Mouse (Mus musculus) olfactory bulb, adult 2 months (tissue): ENCODE data around the gene Samd9l. TPM values are rescaled to one million over a fixed set of nuclear protein-coding genes. Genes with fewer than 3 reads are reported as not detected.
"Not testable (repeated sequence)": the region's sequence is repeated elsewhere in the genome, so short reads cannot be mapped to it uniquely, and the experiment has no call there.

Experiments
- H3K27ac ChIP-seq: fragments of 200-500 bp; 2 replicates; pipeline ENCODE4 v1.5.1; 2012; ENCODE audit warnings: low read depth, low read length; ENCODE audit not compliant: insufficient read depth
- H3K4me1 ChIP-seq: fragments of 200-500 bp; 2 replicates; pipeline ENCODE4 v1.6.1; 2012; ENCODE audit warnings: low read length; ENCODE audit not compliant: control insufficient read depth, insufficient read depth
- H3K4me3 ChIP-seq: fragments of 200-500 bp; 2 replicates; pipeline ENCODE4 v1.5.1; 2012; ENCODE audit warnings: mild to moderate bottlenecking, low read depth, low read length, moderate library complexity; ENCODE audit not compliant: insufficient read depth
- CTCF ChIP-seq: fragments of 200-500 bp; IDR thresholded peaks from 2 replicates; pipeline ENCODE4 v1.5.1; 2012; ENCODE audit warnings: low read depth, mild to moderate bottlenecking, low read length, moderate library complexity; ENCODE audit not compliant: insufficient read depth
- POLR2A ChIP-seq: fragments of 200-500 bp; IDR thresholded peaks from 2 replicates; pipeline ENCODE4 v1.6.1; 2012; ENCODE audit warnings: mild to moderate bottlenecking, low read depth, low read length, moderate library complexity; ENCODE audit not compliant: insufficient read depth
- WGBS: fragments of 180-500 bp; shearing (Covaris S2); methylation state at CpG from one replicate; pipeline ENCODE4 v1.1.7; 2018; 5-methylcytosine and 5-hydroxymethylcytosine counted together
- polyA plus RNA-seq: library from polyadenylated mRNA; stranded (reverse); fragments of >200 nt; gene quantifications from 2 replicates; pipeline ENCODE4 v1.2.4, GENCODE M21; 2012; ENCODE audit warnings: low replicate concordance; ENCODE audit not compliant: missing spikeins, insufficient read depth, insufficient read length

Samd9l gene
- polyA plus RNA-seq, 1 experiment = not detected

- Histone ChIP-seq H3K4me3 (no peak overlapping the region), H3K27ac (no peak overlapping the region), H3K4me1 (no peaks in the 10 kb centered on the region)
- WGBS = 37% methylated on average over 5 of the region's 5 CpGs
- TF ChIP-seq CTCF (no peak), POLR2A (no peak)
These were observed 57.9 kb downstream of the Samd9l start for GRCm38 (mm10) chr6:3341479-3341878.

- H3K4me3 ChIP-seq = peak overlapping the region; percentile 18; the same call in 1 of the 2 replicates
- WGBS = 10% methylated on average over 10 of the region's 10 CpGs
- not testable (repeated sequence) for H3K4me1 ChIP-seq, H3K27ac ChIP-seq
These were observed 58.4 kb downstream of the Samd9l start for GRCm38 (mm10) chr6:3340928-3341327.

- not testable (repeated sequence) for H3K4me3 ChIP-seq, H3K4me1 ChIP-seq, H3K27ac ChIP-seq
- WGBS = 82% methylated on average over 6 of the region's 6 CpGs
These were observed 60.2 kb downstream of the Samd9l start for GRCm38 (mm10) chr6:3339131-3339530.

Other genes starting within 250 kb of the Samd9l start
- not detected in 2 replicates for gene Hepacam2, start 98.7 kb upstream of the Samd9l start, polyA plus RNA-seq
- not detected in 2 replicates for gene Vps50, start 98.8 kb upstream of the Samd9l start, polyA plus RNA-seq